Mouse (Mus musculus) duodenum, adult 2 months (tissue): ENCODE measurements around the gene Gm5152. TPM values are rescaled to one million over a fixed set of nuclear protein-coding genes. Genes with fewer than 3 reads are reported as not detected.

Source experiments
- polyA plus RNA-seq: library from polyadenylated mRNA; depleted of rRNA; stranded (reverse); fragments of >200 nt; gene quantifications from 2 replicates; pipeline ENCODE4 v1.2.3, GENCODE M21; 2012; ENCODE audit warnings: low replicate concordance; rRNA removed

Gene Gm5152
- not detected in 2 replicates for polyA plus RNA-seq

GRCm38 (mm10) chr5:10246426-10246825 is at the start of gene Gm5152:
TSS of gene Gm5152 (minus strand) at chr5:10246526.

